Mouse (Mus musculus) R1 (cell line): ENCODE data around the gene Timeless.

ENCODE experiments used
- DNase-seq: peaks from one replicate; pipeline ENCODE4 v3.0.0-alpha.2; 2018; ENCODE audit warnings: low read depth, low spot score

The Timeless gene

GRCm38 (mm10) chr10:128296370-128297090, 64.7 kb downstream of the Timeless start:
- no peak for DNase-seq

- no peak for DNase-seq
Measured at GRCm38 (mm10) chr10:128297221-128297620, 65.4 kb downstream of the Timeless start.

GRCm38 (mm10) chr10:128297622-128298021, 65.8 kb downstream of the Timeless start:
- DNase-seq = no peak

DNA sequence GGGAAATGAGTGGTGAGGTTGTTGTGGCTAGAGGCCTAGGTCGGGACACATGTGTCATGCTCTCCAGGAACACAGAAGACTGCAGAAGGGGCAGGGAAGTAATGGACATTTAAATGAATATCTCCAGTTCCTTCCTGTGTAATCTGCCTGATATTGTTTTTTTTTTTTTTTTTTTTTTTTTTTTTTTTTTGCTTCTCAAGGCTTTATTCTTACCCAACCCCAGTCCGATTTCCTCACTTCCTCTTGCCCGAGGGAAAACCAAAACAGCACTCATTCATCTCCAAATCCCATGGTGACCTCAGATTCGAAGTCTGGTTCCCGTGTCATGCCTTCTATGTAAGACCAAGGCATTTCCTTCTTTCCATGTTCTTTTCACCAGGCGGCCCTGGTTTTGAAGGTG, 66.4 kb downstream of the Timeless start:
- DNase-seq = no peak

DNA sequence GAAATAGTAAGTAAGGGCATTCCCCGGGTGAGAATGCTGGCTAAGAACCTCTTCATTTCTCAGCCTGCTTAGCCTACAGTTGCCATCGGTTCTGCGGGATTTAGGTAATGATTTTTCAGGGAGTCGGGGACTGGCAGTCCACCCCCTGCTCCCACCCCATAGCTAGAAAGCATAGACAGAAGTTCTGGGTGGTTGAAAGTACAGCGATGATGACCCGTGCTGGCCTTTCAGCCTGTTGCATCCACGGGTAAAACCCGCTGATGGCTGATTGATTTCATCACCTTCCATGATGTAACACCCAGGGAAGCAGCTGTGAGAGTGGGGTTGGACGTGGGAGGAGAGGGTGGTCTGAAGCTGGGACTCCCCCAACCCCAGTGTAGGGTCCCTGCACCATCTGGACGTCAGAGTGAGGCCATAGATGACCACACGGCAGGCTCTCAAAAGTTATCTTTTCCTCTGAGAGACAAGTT, 66.9 kb downstream of the Timeless start, which contains the start of gene Il23a:
Il23a (minus strand) TSS at position 51 of the 470 bp plus-strand sequence.
- no peak for DNase-seq

DNA sequence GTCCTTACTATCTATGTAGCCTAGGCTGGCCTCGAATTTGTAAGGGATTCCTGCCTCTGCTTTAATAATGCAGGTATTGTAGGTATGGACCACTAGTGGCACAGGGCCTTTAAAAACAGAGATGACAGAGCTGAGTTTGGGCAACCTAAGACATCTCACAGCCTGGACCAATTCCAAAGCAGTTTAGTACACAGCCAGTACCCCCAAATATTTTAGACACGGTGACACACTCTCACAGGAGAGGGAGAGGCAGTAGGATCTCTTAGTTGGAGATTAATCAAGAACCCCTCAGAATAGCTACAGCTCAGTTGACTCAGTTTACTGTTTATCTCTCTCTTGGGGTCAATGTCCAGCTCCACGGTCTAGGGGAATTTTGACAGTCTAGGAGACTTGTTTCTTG, 70.5 kb downstream of the Timeless start:
- no peak for DNase-seq
